Mouse (Mus musculus): ENCODE data around the gene Slc35a3. TPM values are rescaled to one million over a fixed set of nuclear protein-coding genes. Genes with fewer than 3 reads are reported as not detected.
"Not testable (repeated sequence)": the region's sequence is repeated elsewhere in the genome, so short reads cannot be mapped to it uniquely, and the experiment has no call there.

The Slc35a3 gene
- polyA plus RNA-seq, 1 experiment from 2014 or later: 7.8 TPM

- no peak within 1 kb of the TSS for H3K4me3 ChIP-seq
- no peaks in the 10 kb centered on the region for H3K4me1 ChIP-seq
- 90% methylated on average over 1 of the region's 1 CpGs for WGBS
- peaks cover 17% of the 10 kb centered on the region for H3K36me3 ChIP-seq (replicated peaks)
- H3K27me3 ChIP-seq (replicated peaks; ENCODE audit: low read depth, poor library complexity, severe bottlenecking): no peaks in the 10 kb centered on the region
- H3K27ac ChIP-seq (replicated peaks): no peak within 1 kb of the TSS
- no peak for DNase-seq (ENCODE audit: low spot score)
- H3K9me3 ChIP-seq: no peaks in the 10 kb centered on the region
Observed at GRCm38 (mm10) chr3:116681160-116681559, 31.5 kb downstream of the Slc35a3 start, which contains the start of gene Gm43191. Gm43191 (minus strand) TSS chr3:116681260.

- H3K4me1 ChIP-seq: peaks cover 25% of the 10 kb centered on the region
- H3K9me3 ChIP-seq; H3K4me3 ChIP-seq; H3K27me3 ChIP-seq (replicated peaks; ENCODE audit: low read depth, poor library complexity, severe bottlenecking); H3K27ac ChIP-seq (replicated peaks); DNase-seq (ENCODE audit: low spot score); H3K36me3 ChIP-seq (replicated peaks): not testable (repeated sequence)
- 90% methylated on average over 9 of the region's 9 CpGs for WGBS
Observed at GRCm38 (mm10) chr3:116664281-116664680, 48.4 kb downstream of the Slc35a3 start.

- peaks cover 37% of the 10 kb centered on the region for H3K4me1 ChIP-seq
- no peaks in the 10 kb centered on the region for H3K27me3 ChIP-seq (replicated peaks; ENCODE audit: low read depth, poor library complexity, severe bottlenecking)
- H3K9me3 ChIP-seq: no peaks in the 10 kb centered on the region
- DNase-seq (ENCODE audit: low spot score): peak; percentile 99
- under 1% methylated on average over 39 of the region's 39 CpGs for WGBS
- peak within 1 kb of the TSS; percentile 99 for H3K27ac ChIP-seq (replicated peaks)
- H3K4me3 ChIP-seq: peak within 1 kb of the TSS; percentile 97
- H3K36me3 ChIP-seq (replicated peaks): no peaks in the 10 kb centered on the region
Observed at GRCm38 (mm10) chr3:116662463-116662863, 50.2 kb downstream of the Slc35a3 start, which contains the start of gene Mfsd14a. Mfsd14a (minus strand) TSS chr3:116662677.

GRCm38 (mm10) chr3:116661870-116662414 is 50.7 kb downstream of the Slc35a3 start:
- under 1% methylated on average over 68 of the region's 68 CpGs for WGBS
- no peak for DNase-seq (ENCODE audit: low spot score)
- Histone ChIP-seq H3K27ac (replicated peaks) (peak overlapping the region; percentile 99), H3K4me1 (peaks cover 42% of the 10 kb centered on the region), H3K4me3 (peak overlapping the region; percentile 97), H3K9me3 (no peaks in the 10 kb centered on the region), H3K27me3 (replicated peaks; ENCODE audit: low read depth, poor library complexity, severe bottlenecking) (no peaks in the 10 kb centered on the region), H3K36me3 (replicated peaks) (no peaks in the 10 kb centered on the region)

- 7% methylated on average over 16 of the region's 16 CpGs for whole genome bisulfite sequencing
- DNase-seq (ENCODE audit: low spot score): no peak
Observed at GRCm38 (mm10) chr3:116661288-116661869, 51.3 kb downstream of the Slc35a3 start.

GRCm38 (mm10) chr3:116659856-116660430 is 52.7 kb downstream of the Slc35a3 start:
- Histone ChIP-seq H3K4me3 (peak overlapping the region; percentile 97; the same call in 1 of the 2 replicates), H3K27me3 (replicated peaks; ENCODE audit: low read depth, poor library complexity, severe bottlenecking) (no peaks in the 10 kb centered on the region), H3K9me3 (no peaks in the 10 kb centered on the region), H3K36me3 (replicated peaks) (no peaks in the 10 kb centered on the region), H3K4me1 (peaks cover 42% of the 10 kb centered on the region), H3K27ac (replicated peaks) (no peak overlapping the region)
- 86% methylated on average over 13 of the region's 13 CpGs for WGBS
- no peak for DNase-seq (ENCODE audit: low spot score)

More at GRCm38 (mm10) chr3:116661288-116661869, 51.3 kb downstream of the Slc35a3 start:
- H3K27me3 ChIP-seq (replicated peaks; ENCODE audit: low read depth, poor library complexity, severe bottlenecking): no peaks in the 10 kb centered on the region
- H3K4me1 ChIP-seq: peaks cover 42% of the 10 kb centered on the region
- no peaks in the 10 kb centered on the region for H3K9me3 ChIP-seq
- no peaks in the 10 kb centered on the region for H3K36me3 ChIP-seq (replicated peaks)
- H3K27ac ChIP-seq (replicated peaks): peak overlapping the region; percentile 99
- H3K4me3 ChIP-seq: peak overlapping the region; percentile 97

GRCm38 (mm10) chr3:116658928-116659565 is 53.6 kb downstream of the Slc35a3 start:
- H3K4me1 ChIP-seq: peaks cover 42% of the 10 kb centered on the region
- no peak overlapping the region for H3K27ac ChIP-seq (replicated peaks)
- WGBS: 72% methylated on average over 15 of the region's 15 CpGs
- no peaks in the 10 kb centered on the region for H3K27me3 ChIP-seq (replicated peaks; ENCODE audit: low read depth, poor library complexity, severe bottlenecking)
- no peak overlapping the region for H3K4me3 ChIP-seq
- H3K36me3 ChIP-seq (replicated peaks): no peaks in the 10 kb centered on the region
- DNase-seq (ENCODE audit: low spot score): no peak
- no peaks in the 10 kb centered on the region for H3K9me3 ChIP-seq

GRCm38 (mm10) chr3:116656184-116656965 is 56.3 kb downstream of the Slc35a3 start:
- no peaks in the 10 kb centered on the region for H3K9me3 ChIP-seq
- peaks cover 48% of the 10 kb centered on the region for H3K4me1 ChIP-seq
- WGBS: 81% methylated on average over 7 of the region's 7 CpGs
- no peak for DNase-seq (ENCODE audit: low spot score)
- no peaks in the 10 kb centered on the region for H3K36me3 ChIP-seq (replicated peaks)
- no peaks in the 10 kb centered on the region for H3K27me3 ChIP-seq (replicated peaks; ENCODE audit: low read depth, poor library complexity, severe bottlenecking)
- no peak overlapping the region for H3K4me3 ChIP-seq
- H3K27ac ChIP-seq (replicated peaks): no peak overlapping the region

GRCm38 (mm10) chr3:116654051-116654450 is 58.6 kb downstream of the Slc35a3 start:
- H3K27me3 ChIP-seq (replicated peaks; ENCODE audit: low read depth, poor library complexity, severe bottlenecking); DNase-seq (ENCODE audit: low spot score); H3K9me3 ChIP-seq; H3K4me3 ChIP-seq; H3K27ac ChIP-seq (replicated peaks): not testable (repeated sequence)
- WGBS: 94% methylated on average over 11 of the region's 11 CpGs
- Histone ChIP-seq H3K36me3 (replicated peaks) (peaks cover 18% of the 10 kb centered on the region), H3K4me1 (peaks cover 25% of the 10 kb centered on the region)

- H3K4me3 ChIP-seq: no peak overlapping the region
- 87% methylated on average over 5 of the region's 5 CpGs for WGBS
- no peak for DNase-seq (ENCODE audit: low spot score)
- H3K4me1 ChIP-seq: peaks cover 20% of the 10 kb centered on the region
- no peaks in the 10 kb centered on the region for H3K27me3 ChIP-seq (replicated peaks; ENCODE audit: low read depth, poor library complexity, severe bottlenecking)
- H3K36me3 ChIP-seq (replicated peaks): peaks cover 23% of the 10 kb centered on the region
- no peak overlapping the region for H3K27ac ChIP-seq (replicated peaks)
- no peaks in the 10 kb centered on the region for H3K9me3 ChIP-seq
Observed at GRCm38 (mm10) chr3:116653278-116653945, 59.2 kb downstream of the Slc35a3 start.

- Histone ChIP-seq H3K9me3 (no peaks in the 10 kb centered on the region), H3K27ac (replicated peaks) (no peak overlapping the region), H3K27me3 (replicated peaks; ENCODE audit: low read depth, poor library complexity, severe bottlenecking) (no peaks in the 10 kb centered on the region), H3K4me3 (no peak overlapping the region), H3K4me1 (peaks cover 11% of the 10 kb centered on the region), H3K36me3 (replicated peaks) (peaks cover 32% of the 10 kb centered on the region)
- DNase-seq (ENCODE audit: low spot score): no peak
- 78% methylated on average over 3 of the region's 3 CpGs for WGBS
Observed at GRCm38 (mm10) chr3:116652033-116652446, 60.6 kb downstream of the Slc35a3 start.

GRCm38 (mm10) chr3:116650698-116651097 is 61.9 kb downstream of the Slc35a3 start:
- H3K4me1 ChIP-seq: peaks cover 10% of the 10 kb centered on the region
- no peak for DNase-seq (ENCODE audit: low spot score)
- WGBS: 95% methylated on average over 9 of the region's 9 CpGs
- H3K4me3 ChIP-seq: no peak overlapping the region
- no peaks in the 10 kb centered on the region for H3K27me3 ChIP-seq (replicated peaks; ENCODE audit: low read depth, poor library complexity, severe bottlenecking)
- no peak overlapping the region for H3K27ac ChIP-seq (replicated peaks)
- H3K9me3 ChIP-seq: no peaks in the 10 kb centered on the region
- H3K36me3 ChIP-seq (replicated peaks): peaks cover 46% of the 10 kb centered on the region

Data from embryonic facial prominence, embryonic 10.5 days (tissue).